Mouse (Mus musculus) layer of hippocampus, adult 8-10 months (tissue): ENCODE results near the gene Olfr1393. TPM values are rescaled to one million over a fixed set of nuclear protein-coding genes. Genes with fewer than 3 reads are reported as not detected.

Experiments used
- DNase-seq, 2 experiments: peaks; one replicate each; pipeline ENCODE4 v3.0.0; 2022; ENCODE audit warnings: low spot score in 2 of 2
- total RNA-seq, 4 experiments: library from RNA; stranded (reverse); gene quantifications; 2 replicates each; pipeline ENCODE4 v1.2.4; 2022

Gene Olfr1393
- total RNA-seq = not detected

- no peak for DNase-seq
Observed at GRCm38 (mm10) chr11:49278222-49278621, at the start of gene Olfr1393. TSS of gene Olfr1393 (plus strand) at chr11:49278304.

- DNase-seq = no peak
Observed at GRCm38 (mm10) chr11:49232781-49233180, 45.3 kb upstream of the Olfr1393 start.

GRCm38 (mm10) chr11:49235459-49236207 lies 42.5 kb upstream of the Olfr1393 start:
- DNase-seq = no peak

- no peak for DNase-seq
Observed at GRCm38 (mm10) chr11:49236891-49237290, 41.2 kb upstream of the Olfr1393 start.

- DNase-seq = no peak
Observed at GRCm38 (mm10) chr11:49237532-49237931, 40.6 kb upstream of the Olfr1393 start.

GRCm38 (mm10) chr11:49240310-49240709 lies 37.8 kb upstream of the Olfr1393 start:
- DNase-seq = no peak

GRCm38 (mm10) chr11:49240874-49241273 lies 37.2 kb upstream of the Olfr1393 start:
- no peak for DNase-seq

GRCm38 (mm10) chr11:49241471-49241870 lies 36.6 kb upstream of the Olfr1393 start:
- DNase-seq = no peak

- no peak for DNase-seq
Observed at GRCm38 (mm10) chr11:49242944-49243626, 35.0 kb upstream of the Olfr1393 start.

- DNase-seq = peak; percentile 88 to 89
Observed at GRCm38 (mm10) chr11:49243727-49244594, 34.1 kb upstream of the Olfr1393 start, which contains the start of gene Mgat1. TSS of gene Mgat1 (plus strand) at chr11:49244191.

- DNase-seq = no peak
Observed at GRCm38 (mm10) chr11:49244595-49244930, 33.5 kb upstream of the Olfr1393 start.

GRCm38 (mm10) chr11:49245176-49245575 lies 32.9 kb upstream of the Olfr1393 start:
- DNase-seq = no peak

GRCm38 (mm10) chr11:49245634-49246415 lies 32.3 kb upstream of the Olfr1393 start:
- no peak for DNase-seq

- no peak for DNase-seq
Observed at GRCm38 (mm10) chr11:49246523-49246922, 31.6 kb upstream of the Olfr1393 start.

- no peak for DNase-seq
Observed at GRCm38 (mm10) chr11:49247255-49247654, 30.8 kb upstream of the Olfr1393 start.

GRCm38 (mm10) chr11:49248226-49248973 lies 29.7 kb upstream of the Olfr1393 start:
- DNase-seq = no peak

- no peak for DNase-seq
Observed at GRCm38 (mm10) chr11:49248974-49249700, 29.0 kb upstream of the Olfr1393 start.

GRCm38 (mm10) chr11:49249811-49250421 lies 28.2 kb upstream of the Olfr1393 start:
- DNase-seq = no peak
